Mouse (Mus musculus) midbrain, postnatal 0 days (tissue): ENCODE measurements around the gene Ak2. TPM values are rescaled to one million over a fixed set of nuclear protein-coding genes. Genes with fewer than 3 reads are reported as not detected.

Experiments used
- ATAC-seq: fragments of 200-750 bp; cut with Nextera tagmentation; 2 replicates; pipeline ENCODE4 v1.8.0; 2017; ENCODE audit warnings: moderate number of reproducible peaks, mild to moderate bottlenecking, moderate TSS enrichment, moderate library complexity; ENCODE audit not compliant: low FRiP score
- DNase-seq: peaks from one replicate; pipeline ENCODE4 v3.0.0-alpha.2; 2015; ENCODE audit warnings: low spot score
- H3K27ac ChIP-seq: fragments of 300-500 bp; sonication (generic); 2 replicates; pipeline ENCODE4 v1.5.1; 2014; ENCODE audit warnings: low read depth, mild to moderate bottlenecking, low read length, mixed read lengths
- H3K27me3 ChIP-seq: fragments of 300-500 bp; sonication (generic); 2 replicates; pipeline ENCODE4 v1.6.1; 2014; ENCODE audit warnings: low read length, control low read depth, mixed read lengths; ENCODE audit not compliant: insufficient read depth
- H3K36me3 ChIP-seq: fragments of 300-500 bp; sonication (generic); 2 replicates; pipeline ENCODE4 v1.6.1; 2014; ENCODE audit warnings: low read length, control low read depth, mixed read lengths; ENCODE audit not compliant: insufficient read depth
- H3K4me1 ChIP-seq: fragments of 300-500 bp; sonication (generic); 2 replicates; pipeline ENCODE4 v1.6.1; 2014; ENCODE audit warnings: mild to moderate bottlenecking, control low read depth, antibody characterized with exemption, low read length, mixed read lengths; ENCODE audit not compliant: insufficient read depth
- H3K4me2 ChIP-seq: fragments of 300-500 bp; sonication (generic); 2 replicates; pipeline ENCODE4 v1.6.1; 2014; ENCODE audit warnings: low read depth, mild to moderate bottlenecking, low read length, mixed read lengths; ENCODE audit not compliant: poor library complexity, severe bottlenecking
- H3K4me3 ChIP-seq: fragments of 300-500 bp; sonication (generic); 2 replicates; pipeline ENCODE4 v1.5.1; 2014; ENCODE audit warnings: low read depth, mild to moderate bottlenecking, low read length, moderate library complexity
- H3K9ac ChIP-seq: fragments of 300-500 bp; sonication (generic); replicated peaks from 2 replicates; pipeline ENCODE4 v1.6.1; 2014; ENCODE audit warnings: mild to moderate bottlenecking, low read length, moderate library complexity, mixed read lengths; ENCODE audit not compliant: poor library complexity, severe bottlenecking
- H3K9me3 ChIP-seq: fragments of 300-500 bp; sonication (generic); 2 replicates; pipeline ENCODE4 v1.6.1; 2016; ENCODE audit warnings: low read length, control low read depth
- CTCF ChIP-seq: IDR thresholded peaks from 2 replicates; pipeline ENCODE4 v1.5.1; 2016; ENCODE audit warnings: antibody characterized with exemption, mild to moderate bottlenecking
- WGBS: fragments of 180-500 bp; shearing (Covaris S2); extraction: QIAGEN DNeasy Blood & Tissue Kit; methylation state at CpG from one replicate; pipeline ENCODE4 v1.1.7; 2014; 5-methylcytosine and 5-hydroxymethylcytosine counted together
- polyA plus RNA-seq: library from polyadenylated mRNA; unstranded; fragments of >200 nt; fragmentation: Nextera tagmentation; extraction: Ambion mirVana; gene quantifications from 2 replicates; pipeline ENCODE4 v1.2.1, GENCODE M21; 2015
- total RNA-seq: library from RNA; depleted of rRNA; stranded (reverse); fragments of >200 nt; gene quantifications from 2 replicates; pipeline ENCODE4 v1.2.3, GENCODE M21; 2014; rRNA removed

The Ak2 gene
- total RNA-seq (28.8 and 31.0 TPM in 2 replicates), polyA plus RNA-seq (66.0 and 67.1 TPM in 2 replicates)

DNA sequence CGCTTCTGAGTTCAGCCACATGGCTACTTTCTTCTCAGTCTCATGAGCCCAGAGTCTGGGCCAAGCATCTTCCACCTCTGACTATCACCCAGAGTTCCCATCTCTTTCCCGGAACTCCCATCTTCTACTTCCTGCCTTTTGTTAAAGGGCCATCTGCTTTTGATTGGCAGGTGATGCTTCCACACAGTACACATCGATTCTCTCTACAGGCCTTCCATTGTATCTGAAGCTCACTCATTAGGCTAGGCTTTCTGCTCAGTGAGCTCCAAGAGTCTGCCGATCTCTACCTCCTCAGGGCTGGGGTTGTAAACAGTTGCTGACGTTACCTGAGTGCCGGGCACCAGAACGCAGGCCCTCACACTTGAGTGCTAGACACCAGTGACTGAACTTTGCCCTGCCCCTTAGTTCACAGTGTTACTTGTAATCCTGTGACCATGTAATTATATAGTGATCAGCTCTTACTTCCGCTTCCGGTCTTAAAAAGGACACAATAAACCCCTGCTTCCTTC, at the start of gene Ak2:
Gene Ak2 (plus strand): TSS at position 459 of the 509 bp plus-strand sequence.
- ATAC-seq (no peak), DNase-seq (no peak)
- TF ChIP-seq CTCF = no peak
- Histone ChIP-seq H3K4me2 (peak within 1 kb of the TSS; percentile 84; the same call in 1 of the 2 replicates), H3K36me3 (no peaks in the 10 kb centered on the region), H3K27me3 (no peaks in the 10 kb centered on the region), H3K4me1 (peaks cover 8% of the 10 kb centered on the region), H3K9me3 (no peaks in the 10 kb centered on the region), H3K9ac (no peak within 1 kb of the TSS), H3K27ac (no peak within 1 kb of the TSS), H3K4me3 (no peak within 1 kb of the TSS)
- 93% methylated on average over 9 of the region's 9 CpGs for WGBS

DNA sequence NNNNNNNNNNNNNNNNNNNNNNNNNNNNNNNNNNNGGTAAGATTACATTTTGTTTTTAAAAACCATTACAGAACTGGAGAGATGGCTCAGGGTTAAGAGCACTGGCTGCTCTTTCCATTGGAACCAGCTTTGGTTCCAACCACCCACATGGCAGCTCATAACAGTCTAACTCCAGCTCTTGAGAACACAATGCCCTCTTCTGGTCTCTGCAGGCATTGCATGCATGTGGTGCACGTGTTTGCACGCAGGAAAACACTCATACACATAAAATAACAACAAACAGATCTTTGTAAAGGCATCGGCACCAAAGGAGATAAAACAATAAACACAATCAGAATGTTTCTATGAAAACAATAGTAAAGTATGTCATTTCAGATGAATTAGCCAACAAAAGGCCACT, 49.4 kb upstream of the Ak2 start:
- H3K9ac ChIP-seq = no peak overlapping the region
- peak; percentile 48 for TF ChIP-seq CTCF
- no peak overlapping the region for H3K27ac ChIP-seq
- H3K27me3 ChIP-seq = no peaks in the 10 kb centered on the region
- H3K4me2 ChIP-seq = no peak overlapping the region
- no peak overlapping the region for H3K4me3 ChIP-seq
- DNase-seq (no peak), ATAC-seq (no peak)
- H3K9me3 ChIP-seq = no peaks in the 10 kb centered on the region
- H3K36me3 ChIP-seq = no peaks in the 10 kb centered on the region
- WGBS = 55% methylated on average over 3 of the region's 3 CpGs
- no peaks in the 10 kb centered on the region for H3K4me1 ChIP-seq

DNA sequence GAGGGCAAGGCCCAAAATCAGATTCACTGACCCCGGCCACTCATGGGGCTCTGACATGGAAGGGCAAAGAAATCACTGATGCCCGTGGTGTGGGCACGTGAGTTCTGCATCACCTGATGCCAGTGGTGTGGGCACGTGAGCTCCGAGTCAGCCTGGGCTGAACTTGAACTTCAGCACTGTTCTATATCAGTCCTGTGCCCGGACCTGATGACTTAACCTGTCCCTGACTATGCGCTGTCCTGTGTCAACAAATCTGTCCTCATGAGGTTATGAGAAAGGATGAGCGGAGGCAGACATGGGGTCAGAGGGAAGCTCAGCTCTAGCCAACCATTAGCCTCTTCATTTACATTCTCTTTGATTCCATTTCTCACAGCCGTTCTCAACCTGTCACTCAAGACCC, 45.0 kb upstream of the Ak2 start:
- Histone ChIP-seq H3K36me3 (no peaks in the 10 kb centered on the region), H3K9ac (no peak overlapping the region), H3K4me3 (no peak overlapping the region), H3K9me3 (no peaks in the 10 kb centered on the region), H3K4me2 (no peak overlapping the region), H3K4me1 (no peaks in the 10 kb centered on the region), H3K27ac (no peak overlapping the region), H3K27me3 (no peaks in the 10 kb centered on the region)
- DNase-seq (no peak), ATAC-seq (no peak)
- TF ChIP-seq CTCF = no peak
- WGBS = 81% methylated on average over 9 of the region's 9 CpGs

DNA sequence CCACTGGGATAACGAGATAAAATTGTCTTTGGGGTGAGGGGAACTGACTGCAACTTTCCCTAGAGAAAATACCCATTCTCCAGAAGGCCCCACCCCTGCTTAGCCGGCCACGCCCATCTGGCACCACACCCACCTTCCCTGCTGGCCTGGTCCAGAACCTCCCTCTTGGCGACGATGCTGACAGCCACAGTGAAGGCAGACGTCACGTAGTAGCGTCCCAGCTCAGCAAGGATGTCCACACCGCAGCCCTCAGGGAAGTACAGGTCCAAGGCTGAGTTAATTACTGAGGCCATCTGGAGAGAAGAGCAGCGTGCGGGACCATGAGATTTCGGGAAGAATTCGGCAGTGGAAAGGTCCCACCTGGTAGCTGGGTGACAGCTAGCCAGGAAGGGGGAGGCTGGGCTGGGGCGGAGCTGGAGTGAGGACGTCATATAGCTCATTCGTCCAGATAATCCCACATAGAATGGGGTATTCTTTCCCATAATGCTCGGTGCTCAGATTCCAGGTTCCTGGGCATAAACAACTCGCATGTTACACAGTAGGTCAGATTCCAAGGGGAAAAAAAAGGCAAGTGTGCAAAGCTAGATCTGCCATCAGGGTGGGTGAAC, 44.3 kb upstream of the Ak2 start:
- no peak for TF ChIP-seq CTCF
- H3K9ac ChIP-seq = no peak overlapping the region
- H3K9me3 ChIP-seq = no peaks in the 10 kb centered on the region
- no peaks in the 10 kb centered on the region for H3K36me3 ChIP-seq
- peak overlapping the region; percentile 28; the same call in 1 of the 2 replicates for H3K4me2 ChIP-seq
- peak overlapping the region; percentile 26 for H3K4me3 ChIP-seq
- H3K27ac ChIP-seq = no peak overlapping the region
- H3K27me3 ChIP-seq = no peaks in the 10 kb centered on the region
- WGBS = 18% methylated on average over 18 of the region's 18 CpGs
- no peaks in the 10 kb centered on the region for H3K4me1 ChIP-seq
- DNase-seq (no peak), ATAC-seq (peak; percentile 63)

- ATAC-seq = no peak
- no peak overlapping the region for H3K4me2 ChIP-seq
- no peaks in the 10 kb centered on the region for H3K27me3 ChIP-seq
- no peak overlapping the region for H3K27ac ChIP-seq
- no peak overlapping the region for H3K4me3 ChIP-seq
- peak; percentile 57 for DNase-seq
- peak; percentile 68 for TF ChIP-seq CTCF
- no peaks in the 10 kb centered on the region for H3K36me3 ChIP-seq
- no peaks in the 10 kb centered on the region for H3K9me3 ChIP-seq
- no peaks in the 10 kb centered on the region for H3K4me1 ChIP-seq
- whole genome bisulfite sequencing = 32% methylated on average over 6 of the region's 6 CpGs
- no peak overlapping the region for H3K9ac ChIP-seq
These were observed 43.6 kb upstream of the Ak2 start for GRCm38 (mm10) chr4:128948137-128948674.

GRCm38 (mm10) chr4:128949470-128950005, 42.2 kb upstream of the Ak2 start:
- no peak for TF ChIP-seq CTCF
- ATAC-seq (no peak), DNase-seq (no peak)
- Histone ChIP-seq H3K27me3 (no peaks in the 10 kb centered on the region), H3K4me1 (no peaks in the 10 kb centered on the region), H3K36me3 (no peaks in the 10 kb centered on the region), H3K9me3 (no peaks in the 10 kb centered on the region), H3K9ac (no peak overlapping the region), H3K4me3 (no peak overlapping the region), H3K27ac (no peak overlapping the region), H3K4me2 (no peak overlapping the region)
- whole genome bisulfite sequencing = 52% methylated on average over 15 of the region's 15 CpGs
